Mouse (Mus musculus) megakaryocyte progenitor cell, adult 5-6 weeks (primary cell): ENCODE data around the gene Ankrd65. TPM values are rescaled to one million over a fixed set of nuclear protein-coding genes. Genes with fewer than 3 reads are reported as not detected.
A peak's percentile ranks its signal among the peaks of the same experiment; 100 is the strongest.
"Not testable (repeated sequence)": the region's sequence is repeated elsewhere in the genome, so short reads cannot be mapped to it uniquely, and the experiment has no call there.

Source experiments
- ATAC-seq: replicated peaks from 2 replicates; pipeline ENCODE4 v1.8.0; 2016; ENCODE audit warnings: mild to moderate bottlenecking, moderate TSS enrichment, inconsistent platforms; ENCODE audit not compliant: poor library complexity
- total RNA-seq, 2 experiments: library from RNA; stranded (forward) in 1 of 2; stranded (reverse) in 1 of 2; fragments of 157-497, 149-512 nt in 1 of 2; fragments of 200-1000 nt in 1 of 2; gene quantifications; 2 replicates each; pipeline versions ENCODE4 v1.2.3 to v1.2.4; 2015 to 2017

Ankrd65 gene
- total RNA-seq, 2 experiments from 2014 or later: not detected

GRCm38 (mm10) chr4:155774971-155775740 lies 15.1 kb upstream of the Ankrd65 start:
- 0 out of 2 replicates have a peak, but pooled peaks have one; percentile 7 for ATAC-seq

- ATAC-seq: no peak
Observed at GRCm38 (mm10) chr4:155775855-155776254, 14.4 kb upstream of the Ankrd65 start.

GRCm38 (mm10) chr4:155776704-155777335 lies 13.4 kb upstream of the Ankrd65 start:
- no peak for ATAC-seq

- ATAC-seq: no peak
Observed at GRCm38 (mm10) chr4:155777816-155778215, 12.4 kb upstream of the Ankrd65 start.

GRCm38 (mm10) chr4:155779498-155779897 lies 10.7 kb upstream of the Ankrd65 start:
- ATAC-seq: no peak

- no peak for ATAC-seq
Observed at GRCm38 (mm10) chr4:155780895-155781294, 9.3 kb upstream of the Ankrd65 start.

- ATAC-seq: no peak
Observed at GRCm38 (mm10) chr4:155783486-155784080, 6.7 kb upstream of the Ankrd65 start.

GRCm38 (mm10) chr4:155784081-155784701 lies 6.0 kb upstream of the Ankrd65 start:
- ATAC-seq: peak; percentile 61

- ATAC-seq: no peak
Observed at GRCm38 (mm10) chr4:155785246-155785645, 5.0 kb upstream of the Ankrd65 start.

- 0 out of 2 replicates have a peak, but pooled peaks have one; percentile 26 for ATAC-seq
Observed at GRCm38 (mm10) chr4:155785819-155786218, 4.4 kb upstream of the Ankrd65 start, which contains the start of gene Tmem88b. Tmem88b (minus strand) TSS chr4:155785874.

GRCm38 (mm10) chr4:155788300-155788699 lies 1.9 kb upstream of the Ankrd65 start:
- ATAC-seq: peak; percentile 79

GRCm38 (mm10) chr4:155788833-155789232 lies 1.4 kb upstream of the Ankrd65 start:
- ATAC-seq: not testable (repeated sequence)

GRCm38 (mm10) chr4:155790650-155791161 lies 467 bp downstream of the Ankrd65 start:
- ATAC-seq: no peak

GRCm38 (mm10) chr4:155791240-155791933 lies 1.1 kb downstream of the Ankrd65 start:
- ATAC-seq: no peak

- ATAC-seq: no peak
Observed at GRCm38 (mm10) chr4:155793730-155794129, 3.5 kb downstream of the Ankrd65 start.

GRCm38 (mm10) chr4:155802075-155802474 lies 11.8 kb downstream of the Ankrd65 start:
- no peak for ATAC-seq

GRCm38 (mm10) chr4:155802741-155803339 lies 12.6 kb downstream of the Ankrd65 start, which contains the start of gene Mrpl20:
Mrpl20 (plus strand) TSS chr4:155802878.
- peak; percentile 65 for ATAC-seq

- peak; percentile 97 for ATAC-seq
Observed at GRCm38 (mm10) chr4:155803340-155804041, 13.3 kb downstream of the Ankrd65 start.

GRCm38 (mm10) chr4:155807841-155808240 lies 17.6 kb downstream of the Ankrd65 start:
- ATAC-seq: no peak
